26 mouse cellular contexts compared by ENCODE assay signal in the genomic region with DNA sequence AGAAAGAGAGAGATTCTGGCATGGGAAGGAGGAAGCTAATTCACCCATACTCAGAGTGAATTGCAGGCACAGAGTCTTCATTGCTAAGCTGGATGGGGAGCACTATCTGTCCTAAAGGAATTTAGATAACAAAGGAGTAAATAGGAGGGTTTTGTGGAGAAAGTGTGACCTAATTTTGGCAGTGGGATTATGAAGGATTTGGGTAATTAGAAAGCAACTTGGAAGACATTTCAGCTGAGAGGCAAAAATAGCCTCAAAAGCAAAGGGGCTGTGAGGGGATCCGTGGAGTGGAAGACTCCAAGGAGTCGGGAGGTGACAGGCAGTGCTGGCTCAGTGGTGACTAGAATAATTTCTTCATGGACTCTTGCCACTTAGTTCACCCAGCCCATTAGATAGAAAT.
"Had no signal": no experiment of that assay in that cellular context is flagged by ENCODE, and none has a peak within 500 bp of the region (broad histone marks: within the 10 kb centered on the region; RNA-seq: fewer than 3 reads in every experiment).

No protein-coding gene starts in this region.

- DNase-seq: gastrocnemius, adult 2 months; gastrocnemius, postnatal 10 days; gastrocnemius, postnatal 25 days; heart, adult 18-20 months; heart, postnatal 10 days; heart, postnatal 4 days; kidney, adult 11 months; kidney, adult 2 months; kidney, adult 9 months; kidney, postnatal 14 days; kidney, postnatal 36 days; layer of hippocampus, adult 9-11 months; layer of hippocampus, postnatal 36 days; left cerebral cortex, postnatal 4 days had no signal

- ATAC-seq: hindbrain, postnatal 0 days; intestine, embryonic 16.5 days; liver, embryonic 12.5 days had no signal

- H3K4me2 ChIP-seq: heart, embryonic 12.5 days; hindbrain, embryonic 13.5 days; hindbrain, embryonic 15.5 days; kidney, embryonic 15.5 days; limb, embryonic 13.5 days; limb, embryonic 15.5 days; liver, embryonic 12.5 days had no signal

- H3K4me1 ChIP-seq: heart, embryonic 10.5 days; heart, embryonic 12.5 days; hindbrain, embryonic 13.5 days; hindbrain, embryonic 15.5 days; kidney, embryonic 15.5 days; limb, embryonic 13.5 days; limb, embryonic 15.5 days; liver, embryonic 12.5 days had no signal

- H3K27me3 ChIP-seq: heart, embryonic 12.5 days; hindbrain, embryonic 13.5 days; hindbrain, embryonic 15.5 days; kidney, embryonic 15.5 days; limb, embryonic 13.5 days; limb, embryonic 15.5 days; liver, embryonic 12.5 days had no signal

- H3K4me3 ChIP-seq: gastrocnemius, adult 2 months; heart, embryonic 10.5 days; heart, embryonic 12.5 days; hindbrain, embryonic 10.5 days; hindbrain, embryonic 13.5 days; hindbrain, embryonic 15.5 days; kidney, embryonic 15.5 days; limb, embryonic 13.5 days; limb, embryonic 15.5 days; liver, embryonic 12.5 days had no signal

- H3K9ac ChIP-seq: heart, embryonic 12.5 days; hindbrain, embryonic 13.5 days; hindbrain, embryonic 15.5 days; kidney, embryonic 15.5 days; limb, embryonic 13.5 days; limb, embryonic 15.5 days; liver, embryonic 12.5 days had no signal

- H3K9me3 ChIP-seq: heart, embryonic 10.5 days; heart, embryonic 12.5 days; hindbrain, embryonic 10.5 days; hindbrain, embryonic 13.5 days; hindbrain, embryonic 15.5 days; kidney, embryonic 15.5 days; limb, embryonic 13.5 days; limb, embryonic 15.5 days; liver, embryonic 12.5 days had no signal

- H3K36me3 ChIP-seq: heart, embryonic 10.5 days; heart, embryonic 12.5 days; hindbrain, embryonic 10.5 days; hindbrain, embryonic 13.5 days; hindbrain, embryonic 15.5 days; kidney, embryonic 15.5 days; limb, embryonic 13.5 days; limb, embryonic 15.5 days; liver, embryonic 12.5 days had no signal

- H3K27ac ChIP-seq: gastrocnemius, adult 2 months; heart, embryonic 10.5 days; hindbrain, embryonic 10.5 days; hindbrain, embryonic 13.5 days; hindbrain, embryonic 15.5 days; hindbrain, postnatal 0 days; kidney, embryonic 15.5 days; kidney, postnatal 0 days; limb, embryonic 13.5 days; limb, embryonic 15.5 days; liver, embryonic 12.5 days had no signal
